Comparison of ENCODE assay signal across 9 mouse cellular contexts in genomic region chr14:103720637-103721355, GRCm38 (mm10).
DNase-seq lines count a peak whose midpoint lies in the region; ATAC-seq lines count a peak whose summit lies in the region.
"Had no signal": no experiment of that assay in that cellular context is flagged by ENCODE, and none has a peak within 500 bp of the region (broad histone marks: within the 10 kb centered on the region; RNA-seq: fewer than 3 reads in every experiment).

No protein-coding gene starts in this region.

- peak; percentile 34 to 68 for DNase-seq in heart, adult 18-20 months
- DNase-seq in heart, embryonic 10.5 days (ENCODE audit: low spot score): no peak
- DNase-seq in adrenal gland, postnatal 14 days: peak; percentile 80
- DNase-seq in fibroblast of lung, adult 2 months (ENCODE audit: low read depth): peak; percentile 7
- DNase-seq in left cerebral cortex, postnatal 25 days (ENCODE audit: low spot score in 2 of 2): peak; percentile 52 to 67
- DNase-seq in testis, postnatal 10 days (ENCODE audit: low spot score): peak; percentile 78

- H3K36me3 ChIP-seq in heart, embryonic 10.5 days: no peaks in the 10 kb centered on the region
- no peaks in the 10 kb centered on the region for H3K36me3 ChIP-seq in hindbrain, embryonic 13.5 days
- H3K36me3 ChIP-seq in midbrain, embryonic 16.5 days (ENCODE audit: control insufficient read depth, insufficient read depth, low read length): no peaks in the 10 kb centered on the region
- H3K36me3 ChIP-seq: liver, embryonic 13.5 days had no signal

- no peak overlapping the region for H3K9ac ChIP-seq in hindbrain, embryonic 13.5 days
- no peak overlapping the region for H3K9ac ChIP-seq in midbrain, embryonic 16.5 days (ENCODE audit: low read depth, low read length)
- H3K9ac ChIP-seq: liver, embryonic 13.5 days had no signal

- 56% methylated on average over 13 of the region's 13 CpGs for WGBS in heart, embryonic 10.5 days
- 56% methylated on average over 13 of the region's 13 CpGs for WGBS in hindbrain, embryonic 13.5 days
- WGBS in midbrain, embryonic 16.5 days: 55% methylated on average over 13 of the region's 13 CpGs

- H3K4me1 ChIP-seq in heart, embryonic 10.5 days: no peaks in the 10 kb centered on the region
- H3K4me1 ChIP-seq in hindbrain, embryonic 13.5 days (replicated peaks): peaks cover 12% of the 10 kb centered on the region
- H3K4me1 ChIP-seq in midbrain, embryonic 16.5 days (ENCODE audit: control insufficient read depth, insufficient read depth, low read length): peaks cover 7% of the 10 kb centered on the region

- peak; percentile 49; the same call in 1 of the 2 replicates for ATAC-seq in hindbrain, embryonic 13.5 days (ENCODE audit: low FRiP score)
- ATAC-seq in midbrain, embryonic 16.5 days: peak; percentile 61

- H3K4me2 ChIP-seq in hindbrain, embryonic 13.5 days: no peak overlapping the region
- H3K4me2 ChIP-seq in midbrain, embryonic 16.5 days (ENCODE audit: low read length): no peak overlapping the region
- H3K4me2 ChIP-seq: liver, embryonic 13.5 days had no signal

- H3K9me3 ChIP-seq in heart, embryonic 10.5 days: no peaks in the 10 kb centered on the region
- no peaks in the 10 kb centered on the region for H3K9me3 ChIP-seq in hindbrain, embryonic 13.5 days
- H3K9me3 ChIP-seq in midbrain, embryonic 16.5 days (replicated peaks; ENCODE audit: control insufficient read depth, low read length, poor library complexity, severe bottlenecking): no peaks in the 10 kb centered on the region
- H3K9me3 ChIP-seq: liver, embryonic 13.5 days had no signal

- H3K27me3 ChIP-seq in heart, embryonic 10.5 days (ENCODE audit: insufficient read depth, poor library complexity, severe bottlenecking): no peaks in the 10 kb centered on the region
- no peaks in the 10 kb centered on the region for H3K27me3 ChIP-seq in hindbrain, embryonic 13.5 days
- H3K27me3 ChIP-seq in midbrain, embryonic 16.5 days (ENCODE audit: control insufficient read depth, insufficient read depth, low read depth, low read length): no peaks in the 10 kb centered on the region
- H3K27me3 ChIP-seq: liver, embryonic 13.5 days had no signal

- intact Hi-C loops in left cerebral cortex, postnatal 25 days (cut with DNase I): loop anchor here (10.0 kb wide), 1 partner anchor 1314 kb away; no protein-coding TSS in a partner anchor

- H3K4me3 ChIP-seq in heart, embryonic 10.5 days: no peak overlapping the region
- no peak overlapping the region for H3K4me3 ChIP-seq in hindbrain, embryonic 13.5 days
- no peak overlapping the region for H3K4me3 ChIP-seq in midbrain, embryonic 16.5 days (ENCODE audit: low read depth, low read length)
- H3K4me3 ChIP-seq: liver, embryonic 13.5 days had no signal

- no peak overlapping the region for H3K27ac ChIP-seq in heart, embryonic 10.5 days
- 0 out of 2 replicates have a peak overlapping the region, but pooled peaks have one; percentile 62 for H3K27ac ChIP-seq in hindbrain, embryonic 13.5 days
- H3K27ac ChIP-seq in midbrain, embryonic 16.5 days (ENCODE audit: low read length): no peak overlapping the region
- H3K27ac ChIP-seq: liver, embryonic 13.5 days had no signal
